Mouse (Mus musculus): ENCODE measurements around the gene Vmn1r208. TPM values are rescaled to one million over a fixed set of nuclear protein-coding genes. Genes with fewer than 3 reads are reported as not detected.
"Not testable (repeated sequence)": the region's sequence is repeated elsewhere in the genome, so short reads cannot be mapped to it uniquely, and the experiment has no call there.

Gene Vmn1r208
- total RNA-seq (2021), result not detected
- long read RNA-seq, experiment 1, result 0 reads
- long read RNA-seq, experiment 2, result 0 reads

GRCm38 (mm10) chr13:22777300-22777699 is at the start of gene Vmn1r208:
Gene Vmn1r208, minus strand, starts transcription at chr13:22777400.
- not testable (repeated sequence) for DNase-seq (ENCODE audit: low spot score in 2 of 2)

GRCm38 (mm10) chr13:22821601-22822000 is 44.4 kb upstream of the Vmn1r208 start:
- not testable (repeated sequence) for DNase-seq (ENCODE audit: low spot score in 2 of 2)

GRCm38 (mm10) chr13:22809582-22809981 is 32.4 kb upstream of the Vmn1r208 start, which contains the start of gene Vmn1r209:
Gene Vmn1r209, minus strand, starts transcription at chr13:22809682.
- DNase-seq (ENCODE audit: low spot score in 2 of 2), result not testable (repeated sequence)

- not testable (repeated sequence) for DNase-seq (ENCODE audit: low spot score in 2 of 2)
These were observed 10.9 kb upstream of the Vmn1r208 start for GRCm38 (mm10) chr13:22788096-22788495.

GRCm38 (mm10) chr13:22784159-22784558 is 7.0 kb upstream of the Vmn1r208 start:
- DNase-seq (ENCODE audit: low spot score in 2 of 2), result not testable (repeated sequence)

GRCm38 (mm10) chr13:22771592-22771991 is 5.6 kb downstream of the Vmn1r208 start:
- not testable (repeated sequence) for DNase-seq (ENCODE audit: low spot score in 2 of 2)

- no peak for DNase-seq (ENCODE audit: low spot score in 2 of 2)
These were observed 29.7 kb downstream of the Vmn1r208 start for GRCm38 (mm10) chr13:22747524-22747923.

GRCm38 (mm10) chr13:22729529-22729928 is 47.7 kb downstream of the Vmn1r208 start, which contains the start of gene Vmn1r207-ps:
Gene Vmn1r207-ps, minus strand, starts transcription at chr13:22729629.
- not testable (repeated sequence) for DNase-seq (ENCODE audit: low spot score in 2 of 2)

Other genes starting within 250 kb of the Vmn1r208 start
- gene Vmn1r204, start 224.2 kb downstream of the Vmn1r208 start, total RNA-seq (2021), result not detected
- not detected for gene Vmn1r205, start 184.4 kb downstream of the Vmn1r208 start, total RNA-seq (2021)
- not detected for gene Vmn1r206, start 153.1 kb downstream of the Vmn1r208 start, total RNA-seq (2021)
- gene Vmn1r207-ps, start 47.8 kb downstream of the Vmn1r208 start, total RNA-seq (2021), result not detected
- under 1 TPM in 1 of 2 experiments, not detected in 1; 0.06 TPM for gene Vmn1r209, start 32.3 kb upstream of the Vmn1r208 start, total RNA-seq (2021)
- not detected for gene Vmn1r210, start 53.9 kb upstream of the Vmn1r208 start, total RNA-seq (2021)
- gene Vmn1r211, start 80.2 kb upstream of the Vmn1r208 start, total RNA-seq (2021), result not detected
- not detected for gene Vmn1r212, start 106.8 kb upstream of the Vmn1r208 start, total RNA-seq (2021)
- not detected for gene Vmn1r213, start 230.3 kb upstream of the Vmn1r208 start, total RNA-seq (2021)